Mouse (Mus musculus) hindlimb bud, embryonic 11.5 days (tissue): ENCODE results near the gene Dbi.

ENCODE experiments used
- DNase-seq: peaks from one replicate; pipeline ENCODE4 v3.0.0-alpha.2; 2012; ENCODE audit warnings: low read depth, low spot score; ENCODE audit errors: extremely low spot score

Gene Dbi

GRCm38 (mm10) chr1:120089180-120089579 lies 31.7 kb downstream of the Dbi start:
- no peak for DNase-seq

DNA sequence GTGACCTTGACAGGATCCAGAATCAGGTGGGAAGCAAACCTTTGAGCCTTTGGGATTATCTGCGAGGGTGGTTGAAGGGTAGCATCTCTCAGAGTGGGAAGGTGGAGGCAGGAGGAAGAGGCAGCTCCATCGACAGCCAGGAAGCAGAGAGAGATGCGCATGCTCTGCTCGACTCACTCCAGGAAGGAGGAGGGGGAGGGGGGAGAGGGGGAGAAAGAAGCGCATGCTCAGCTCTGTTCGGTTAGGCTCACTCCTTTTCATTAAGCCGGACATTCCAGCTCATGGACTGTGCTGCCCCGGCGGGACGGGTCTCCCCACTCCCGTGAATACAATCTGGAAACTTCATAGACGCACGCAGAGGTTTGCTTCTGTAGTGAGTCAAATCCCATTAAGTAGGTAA lies 34.2 kb downstream of the Dbi start:
- no peak for DNase-seq

GRCm38 (mm10) chr1:120085696-120086095 lies 35.2 kb downstream of the Dbi start:
- DNase-seq: no peak

- DNase-seq: no peak
These were observed 36.9 kb downstream of the Dbi start for GRCm38 (mm10) chr1:120083921-120084517.

- DNase-seq: no peak
These were observed 37.8 kb downstream of the Dbi start for GRCm38 (mm10) chr1:120082957-120083585.

GRCm38 (mm10) chr1:120080632-120081031 lies 40.2 kb downstream of the Dbi start:
- DNase-seq: no peak

DNA sequence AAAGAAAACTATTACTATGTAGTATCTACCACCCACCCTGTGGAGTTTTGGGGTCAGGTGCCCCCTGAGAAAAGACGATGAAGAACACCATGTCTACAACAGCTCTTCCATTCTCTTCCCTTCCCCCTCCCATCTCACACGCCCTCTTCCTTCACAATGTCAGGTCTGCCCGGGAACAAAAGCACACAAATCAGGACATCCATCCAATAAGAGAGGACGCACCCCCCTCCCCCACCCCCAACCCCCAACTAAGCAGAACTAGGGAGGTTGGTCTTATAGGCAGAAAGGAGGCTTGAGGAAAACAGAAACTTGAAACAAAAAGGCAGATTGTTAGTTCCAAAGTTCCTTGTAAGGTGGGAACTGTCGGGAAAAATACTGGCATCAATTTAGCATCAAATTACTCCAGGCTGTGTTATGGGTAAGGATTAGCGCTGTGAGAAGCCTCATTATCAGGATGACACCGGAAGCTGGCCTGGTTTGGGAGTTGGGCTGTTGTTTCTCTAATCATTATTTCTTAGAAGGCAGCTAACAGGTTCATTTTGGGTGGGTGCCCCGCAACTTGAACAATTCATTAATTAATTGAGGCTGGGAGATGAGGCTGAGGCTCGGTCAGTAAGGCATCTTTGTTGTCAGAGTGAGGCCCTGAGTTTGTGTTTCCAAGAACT lies 43.0 kb downstream of the Dbi start:
- DNase-seq: no peak

DNA sequence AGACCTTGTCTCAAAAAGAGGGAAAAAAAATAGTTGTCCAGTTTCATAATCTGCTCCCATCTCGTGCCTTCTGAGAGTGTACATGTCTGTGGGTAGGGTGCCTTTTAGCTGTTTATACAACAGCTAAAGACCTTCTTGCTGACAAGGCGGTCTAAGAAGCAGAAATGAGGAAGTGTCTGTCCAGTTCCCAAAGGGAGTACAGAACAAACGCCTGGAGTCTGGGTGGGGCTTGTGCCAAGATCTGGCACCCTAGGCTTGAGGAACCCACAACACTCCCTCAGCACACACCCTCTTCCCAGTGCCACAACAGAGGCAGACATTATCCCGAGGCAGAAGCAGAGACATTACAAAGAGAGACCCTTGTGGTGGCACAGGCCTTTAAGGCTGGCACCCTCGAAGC lies 45.4 kb downstream of the Dbi start:
- DNase-seq: no peak

- no peak for DNase-seq
These were observed 45.9 kb downstream of the Dbi start for GRCm38 (mm10) chr1:120074931-120075330.

DNA sequence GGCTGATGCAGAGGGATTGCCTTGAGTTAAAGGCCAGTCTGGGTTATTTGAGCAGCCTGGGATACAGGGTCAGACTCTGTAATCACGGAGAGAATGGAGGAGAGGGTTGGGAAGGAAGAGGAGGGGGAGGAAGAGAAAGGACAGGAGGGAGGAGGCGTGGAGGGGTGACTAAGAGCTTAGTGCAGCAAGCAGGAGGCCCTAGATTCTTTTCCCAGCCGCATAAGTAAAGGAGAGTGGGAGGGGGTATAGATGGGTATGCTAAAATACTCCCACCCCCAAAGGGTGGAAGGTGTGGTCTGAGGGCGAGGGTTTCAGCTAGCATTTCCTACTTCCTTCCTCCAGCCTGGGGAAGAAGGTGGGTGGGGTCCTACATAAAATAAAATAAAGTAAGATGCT lies 46.6 kb downstream of the Dbi start:
- DNase-seq: no peak

DNA sequence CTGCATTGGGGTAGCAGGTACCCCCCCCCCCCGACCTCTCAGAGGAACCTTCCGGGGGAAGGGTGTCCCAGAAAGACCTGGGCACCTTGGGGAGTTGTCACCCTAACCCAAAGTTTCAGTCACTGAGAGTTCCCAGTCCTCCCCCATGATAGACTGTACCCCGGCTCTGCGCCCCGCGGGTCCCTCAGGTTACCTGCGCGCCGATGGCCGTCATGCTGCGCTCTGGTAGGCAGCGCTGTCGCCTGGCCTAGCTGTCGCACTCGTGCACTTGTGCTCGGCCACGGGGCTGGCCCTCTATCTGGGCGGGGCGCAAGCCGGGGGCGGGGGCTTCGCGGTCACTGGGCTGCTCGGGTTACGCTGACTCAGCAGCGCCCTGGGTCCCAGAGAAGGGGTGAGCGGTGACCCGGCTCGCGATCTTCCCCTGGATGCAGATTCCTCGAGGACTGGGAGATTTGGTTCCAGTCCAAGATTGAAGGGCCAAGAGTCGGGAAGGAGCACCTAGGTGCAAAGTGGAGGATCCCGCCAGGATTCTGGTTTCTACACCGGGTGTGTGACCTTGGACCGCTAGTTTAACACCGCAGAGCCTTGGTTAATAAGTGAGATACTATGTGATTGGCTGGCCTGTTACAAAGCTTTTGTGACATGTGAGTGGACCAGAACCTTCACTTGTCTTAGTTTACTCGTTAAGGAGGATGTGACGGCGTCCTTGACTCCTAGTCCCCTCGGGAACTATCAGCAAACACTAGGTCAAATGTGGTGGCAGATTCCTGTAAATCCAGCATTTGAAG lies 47.2 kb downstream of the Dbi start, which contains the start of gene Tmem37:
Gene Tmem37, minus strand, starts transcription at position 556 of the 788 bp plus-strand sequence.
- no peak for DNase-seq

DNA sequence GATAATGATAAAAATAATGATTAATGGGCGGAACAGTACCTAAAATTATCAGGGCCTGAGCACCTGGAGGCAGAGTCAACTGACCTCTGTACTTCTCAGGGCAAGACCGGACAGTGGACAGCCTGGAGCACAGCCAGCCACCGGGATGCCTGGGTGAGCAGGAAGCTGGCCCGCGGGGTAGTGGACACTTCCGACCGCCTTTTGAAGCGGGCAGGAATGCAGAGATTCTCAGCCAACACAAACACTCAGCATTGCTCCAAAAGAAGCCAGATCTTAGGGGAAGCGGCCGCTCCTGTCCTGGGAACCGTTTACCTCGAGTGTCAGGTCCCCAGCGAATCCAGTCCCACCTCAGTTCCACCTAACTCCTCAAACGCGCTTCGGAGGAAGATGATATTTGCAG lies 48.0 kb downstream of the Dbi start:
- no peak for DNase-seq

DNA sequence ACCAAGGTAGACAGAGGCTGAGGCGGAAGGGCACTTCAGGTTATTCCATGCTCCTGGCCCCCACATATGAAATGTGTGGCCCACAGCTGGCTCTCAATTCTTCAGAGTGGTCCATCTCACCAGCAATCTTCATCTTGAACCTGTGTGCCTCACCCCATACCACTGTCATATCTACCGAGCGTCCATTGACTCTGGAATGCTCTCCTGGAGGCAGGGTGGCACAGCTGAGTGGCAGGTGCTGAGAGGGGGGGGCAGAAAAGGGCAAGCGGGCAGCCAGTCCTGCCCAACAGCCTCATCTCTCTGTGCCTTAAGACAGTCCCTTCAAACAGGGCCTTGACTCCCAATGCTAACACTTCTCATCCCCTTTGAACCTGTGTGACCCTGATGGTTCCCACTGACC lies 49.7 kb downstream of the Dbi start:
- no peak for DNase-seq

DNA sequence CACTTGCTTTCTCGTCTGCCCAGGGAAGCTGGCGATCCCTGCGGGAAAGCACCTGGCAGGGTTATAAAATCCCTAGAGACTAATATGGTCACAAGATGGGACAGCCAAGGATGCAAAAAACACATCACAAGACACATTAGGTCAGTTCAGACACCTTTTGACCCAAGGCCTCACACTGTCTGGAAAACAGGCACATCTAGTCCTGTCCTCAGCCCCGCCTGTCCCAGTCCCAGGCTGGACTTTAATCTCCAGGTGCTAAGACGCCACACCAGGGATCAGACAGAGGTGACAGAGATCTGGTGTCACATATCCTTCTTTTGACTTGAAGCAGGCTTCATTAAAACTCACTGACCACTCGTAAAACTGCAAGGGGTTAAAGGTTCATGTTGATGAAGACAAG lies 50.7 kb downstream of the Dbi start:
- DNase-seq: peak; percentile 10

- DNase-seq: no peak
These were observed 51.8 kb downstream of the Dbi start for GRCm38 (mm10) chr1:120069120-120069519.

- no peak for DNase-seq
These were observed 54.3 kb downstream of the Dbi start for GRCm38 (mm10) chr1:120066625-120067024.

DNA sequence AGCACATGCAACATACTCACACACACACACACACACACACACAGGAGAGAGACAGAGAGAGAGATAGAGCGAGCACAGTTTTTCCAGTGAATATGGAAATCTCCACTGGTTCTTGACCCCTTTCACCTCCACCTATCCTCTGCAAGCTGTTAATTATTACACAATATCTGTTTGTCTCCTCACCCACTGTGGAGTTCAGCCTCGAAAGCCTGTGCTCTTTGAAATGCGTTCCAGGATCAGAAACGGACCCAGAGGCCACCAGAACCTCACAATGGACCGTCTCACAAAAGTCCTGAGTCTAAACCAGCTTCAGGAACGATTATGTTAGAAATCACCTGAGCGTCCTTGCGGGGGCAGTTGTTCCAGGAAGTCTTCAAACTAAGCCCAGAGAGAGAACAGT lies 54.7 kb downstream of the Dbi start:
- DNase-seq: no peak

DNA sequence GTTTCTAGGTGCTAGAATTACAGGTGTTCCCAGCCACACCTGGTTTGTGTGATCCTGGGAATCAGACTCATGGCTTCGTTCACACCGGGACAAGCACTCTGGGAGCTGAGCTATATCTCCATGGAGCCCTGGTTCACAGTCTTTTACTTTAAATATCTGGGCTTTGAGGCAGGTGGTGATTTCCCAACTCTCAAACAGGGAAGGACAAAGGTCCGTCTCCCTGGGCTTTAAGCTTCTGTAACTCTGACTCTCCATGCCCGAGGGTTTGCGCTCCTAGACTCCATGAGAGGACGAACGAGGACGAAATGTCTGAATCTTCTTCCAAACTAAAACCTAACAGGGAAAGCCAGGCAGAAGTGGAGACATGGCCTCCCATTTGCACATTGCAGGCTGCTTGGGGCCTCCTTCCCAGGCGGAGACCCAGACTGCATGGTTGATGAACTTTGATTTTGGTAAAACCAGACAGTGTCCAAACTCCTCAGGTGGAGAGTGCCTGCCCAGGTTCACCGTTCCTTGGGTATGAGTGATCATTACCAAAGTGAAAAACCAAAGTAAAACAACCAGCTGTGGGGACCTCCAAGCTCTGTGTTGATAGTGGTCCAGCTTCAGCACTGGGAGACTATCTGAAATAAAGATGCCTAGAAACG lies 56.7 kb downstream of the Dbi start:
- no peak for DNase-seq
